Mouse (Mus musculus) adrenal gland, postnatal 14 days (tissue): ENCODE data around the gene Gsc2. TPM values are rescaled to one million over a fixed set of nuclear protein-coding genes. Genes with fewer than 3 reads are reported as not detected.

Source experiments
- total RNA-seq: library from RNA; stranded (reverse); gene quantifications from 2 replicates; pipeline ENCODE4 v1.2.3, GENCODE M21; 2021

Gene Gsc2
- total RNA-seq, 1 experiment from 2014 or later, result not detected

Other genes with a start within 250 kb of the Gsc2 start
- 51.3 and 60.3 TPM in 2 replicates for gene Med15, start 182.2 kb downstream of the Gsc2 start, total RNA-seq
- gene Klhl22, start 155.4 kb downstream of the Gsc2 start, total RNA-seq, result 40.3 and 43.1 TPM in 2 replicates
- 11.3 and 12.4 TPM in 2 replicates for gene Scarf2, start 117.8 kb downstream of the Gsc2 start, total RNA-seq
- not detected in 2 replicates for gene B830017H08Rik, start 81.9 kb downstream of the Gsc2 start, total RNA-seq
- 1.3 and 2.2 TPM in 2 replicates for gene Car15, start 76.7 kb downstream of the Gsc2 start, total RNA-seq
- gene Gm20518, start 23.4 kb downstream of the Gsc2 start, total RNA-seq, result 0.15 and 0.30 TPM in 2 replicates
- gene Tssk1, start 20.8 kb downstream of the Gsc2 start, total RNA-seq, result 0.19 TPM in 1 of 2 replicates, not detected in the other
- 57.6 and 63.6 TPM in 2 replicates for gene Dgcr2, start 16.5 kb downstream of the Gsc2 start, total RNA-seq
- not detected in 2 replicates for gene Tssk2, start 16.4 kb downstream of the Gsc2 start, total RNA-seq
- 16.0 and 20.2 TPM in 2 replicates for gene Ess2, start 3.7 kb downstream of the Gsc2 start, total RNA-seq
- 107 and 109 TPM in 2 replicates for gene Slc25a1, start 13.2 kb upstream of the Gsc2 start, total RNA-seq
- gene Vpreb2, start 65.4 kb upstream of the Gsc2 start, total RNA-seq, result not detected in 2 replicates
- 55.3 and 58.7 TPM in 2 replicates for gene Dgcr6, start 137.8 kb upstream of the Gsc2 start, total RNA-seq
- 37.6 and 37.9 TPM in 2 replicates for gene Prodh, start 175.1 kb upstream of the Gsc2 start, total RNA-seq
- gene Rtn4r, start 212.6 kb upstream of the Gsc2 start, total RNA-seq, result 0.33 and 0.86 TPM in 2 replicates